Mouse (Mus musculus) embryonic fibroblast, embryonic 13.5 days (primary cell): ENCODE measurements around the gene Gtsf1l. TPM values are rescaled to one million over a fixed set of nuclear protein-coding genes. Genes with fewer than 3 reads are reported as not detected.

Experiments used
- H3K27ac ChIP-seq: 2 replicates; pipeline ENCODE4 v1.5.1; 2012; ENCODE audit warnings: low read length, control low read depth, inconsistent platforms; ENCODE audit not compliant: insufficient read depth
- H3K4me1 ChIP-seq: 2 replicates; pipeline ENCODE4 v1.6.1; 2011; ENCODE audit warnings: low read length; ENCODE audit not compliant: control insufficient read depth, insufficient read depth
- H3K4me3 ChIP-seq: 2 replicates; pipeline ENCODE4 v1.5.1; 2011; ENCODE audit warnings: mild to moderate bottlenecking, control low read depth, low read length; ENCODE audit not compliant: insufficient read depth
- CTCF ChIP-seq: IDR thresholded peaks from 2 replicates; pipeline ENCODE4 v1.5.1; 2011; ENCODE audit warnings: mild to moderate bottlenecking, control low read depth, low read length, moderate library complexity, borderline replicate concordance; ENCODE audit not compliant: insufficient read depth
- POLR2A ChIP-seq: IDR thresholded peaks from 2 replicates; pipeline ENCODE4 v1.6.1; 2011; ENCODE audit warnings: low read depth, mild to moderate bottlenecking, control low read depth, low read length, moderate library complexity
- polyA plus RNA-seq: library from polyadenylated mRNA; stranded (reverse); fragments of >200 nt; gene quantifications from 2 replicates; pipeline ENCODE4 v1.2.4, GENCODE M21; 2011; ENCODE audit warnings: low read depth; ENCODE audit not compliant: missing spikeins, insufficient read length

Gtsf1l gene
- polyA plus RNA-seq, 1 experiment, result not detected

DNA sequence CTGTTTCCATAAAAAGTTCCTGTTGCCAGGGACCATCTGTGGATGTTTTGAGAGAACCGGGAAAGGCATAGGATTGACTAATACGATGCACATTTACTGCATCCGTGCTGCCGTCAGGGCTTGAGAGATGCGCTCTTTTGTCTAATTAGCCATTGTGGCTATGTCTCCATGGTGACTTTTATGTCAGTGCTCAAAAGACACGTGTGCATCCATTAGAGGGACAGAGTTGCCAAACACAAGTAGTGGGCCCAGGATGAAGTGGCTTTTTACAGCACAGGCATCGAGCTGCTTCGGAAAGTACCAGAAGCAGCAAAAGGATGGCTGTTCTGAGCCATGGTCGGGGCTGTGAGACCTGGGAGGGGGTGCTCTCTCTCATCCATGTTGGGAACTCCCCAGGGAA, 20.7 kb upstream of the Gtsf1l start:
- no peak overlapping the region for H3K27ac ChIP-seq
- H3K4me3 ChIP-seq, result no peak overlapping the region
- TF ChIP-seq POLR2A (no peak), CTCF (no peak)
- no peaks in the 10 kb centered on the region for H3K4me1 ChIP-seq

DNA sequence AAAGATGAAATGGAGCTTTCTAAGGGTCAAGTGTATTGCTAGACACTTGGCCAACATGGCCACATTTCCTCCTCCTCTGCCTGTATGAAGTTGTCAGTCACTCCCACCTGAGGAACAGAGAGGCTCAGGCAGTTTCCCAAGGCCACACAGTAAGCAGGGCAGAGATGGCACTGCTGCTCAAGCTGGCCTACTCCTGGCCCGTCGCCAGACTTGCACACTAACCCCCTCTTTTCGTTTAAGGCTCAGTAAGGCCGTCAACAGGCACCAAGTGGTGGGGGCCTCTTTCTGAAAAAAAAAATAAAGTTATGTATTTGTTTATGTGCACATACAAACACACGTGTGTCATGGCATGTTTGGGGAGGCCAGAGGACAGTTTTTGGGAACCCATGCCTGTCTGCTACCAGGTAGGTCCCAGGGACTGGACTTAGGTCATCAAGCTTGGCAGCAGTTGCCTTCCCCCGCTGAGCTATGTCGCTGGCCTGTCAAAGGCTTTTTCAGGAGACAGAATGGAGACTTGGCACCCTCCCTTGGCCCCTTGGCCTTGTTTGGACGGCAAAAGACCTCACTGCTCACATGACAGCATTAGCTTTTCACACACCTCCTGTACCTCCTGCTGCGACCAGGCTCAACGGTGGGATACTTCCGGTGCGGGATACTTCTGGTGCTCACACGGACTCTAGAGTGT, 16.6 kb upstream of the Gtsf1l start:
- Histone ChIP-seq H3K27ac (no peak overlapping the region), H3K4me3 (no peak overlapping the region), H3K4me1 (no peaks in the 10 kb centered on the region)
- TF ChIP-seq POLR2A (no peak), CTCF (no peak)

DNA sequence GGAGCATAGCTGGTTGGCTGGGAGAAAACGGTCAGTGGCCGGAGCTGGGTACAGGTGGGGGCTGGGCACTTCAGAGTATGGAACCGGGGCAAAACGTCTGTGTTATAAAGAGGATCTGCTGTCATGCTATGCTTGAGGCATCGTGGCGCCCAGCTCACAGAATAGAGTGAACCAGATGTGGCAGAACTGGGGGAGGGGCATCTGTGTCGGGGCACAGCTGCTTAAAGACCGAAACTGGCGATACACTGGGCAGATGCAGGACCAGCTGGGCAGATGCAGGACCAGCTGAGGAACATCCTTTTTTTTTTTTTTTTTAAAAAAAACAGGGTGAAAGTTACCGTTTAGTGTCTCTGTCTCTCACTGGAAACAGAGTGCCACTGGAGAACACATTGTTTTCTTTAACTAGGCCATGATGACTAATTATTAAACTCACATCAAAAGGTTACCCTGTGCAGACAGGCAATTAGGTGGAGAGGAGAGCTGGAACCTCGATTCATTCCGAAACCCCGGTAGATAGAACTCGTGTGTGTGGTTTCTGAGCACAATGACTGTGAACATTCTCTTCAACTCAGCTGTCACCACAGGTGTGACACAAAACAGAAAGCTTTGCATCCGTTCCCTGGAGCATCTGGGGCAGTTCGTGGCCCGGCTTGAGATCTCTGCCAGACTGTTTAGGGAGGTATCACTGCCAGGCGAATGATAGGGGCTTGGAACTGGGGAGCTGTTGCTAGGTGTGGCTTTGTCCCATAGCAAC, 15.4 kb upstream of the Gtsf1l start:
- H3K4me3 ChIP-seq, result no peak overlapping the region
- H3K4me1 ChIP-seq, result no peaks in the 10 kb centered on the region
- TF ChIP-seq POLR2A (no peak), CTCF (no peak)
- no peak overlapping the region for H3K27ac ChIP-seq

DNA sequence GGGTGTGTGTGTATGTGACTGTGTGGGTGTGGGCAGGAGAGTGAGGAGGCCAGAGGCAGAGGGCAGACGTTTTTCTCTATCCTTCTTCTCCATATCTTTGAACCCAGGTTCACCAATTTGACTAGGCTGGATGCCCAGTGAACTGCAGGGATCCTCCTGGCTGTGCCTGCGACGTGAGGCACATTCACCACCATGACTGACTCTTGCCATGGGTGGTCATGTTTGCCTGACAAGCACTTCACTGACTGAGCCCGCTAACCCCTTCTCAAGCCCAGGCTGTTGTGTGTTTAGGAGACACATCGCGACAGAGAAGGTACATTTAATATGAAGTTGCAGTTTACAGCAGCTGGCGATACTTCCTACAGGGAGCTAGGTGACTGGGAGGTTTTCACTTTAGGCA, 14.6 kb upstream of the Gtsf1l start:
- TF ChIP-seq POLR2A (no peak), CTCF (no peak)
- Histone ChIP-seq H3K27ac (no peak overlapping the region), H3K4me1 (no peaks in the 10 kb centered on the region), H3K4me3 (no peak overlapping the region)

DNA sequence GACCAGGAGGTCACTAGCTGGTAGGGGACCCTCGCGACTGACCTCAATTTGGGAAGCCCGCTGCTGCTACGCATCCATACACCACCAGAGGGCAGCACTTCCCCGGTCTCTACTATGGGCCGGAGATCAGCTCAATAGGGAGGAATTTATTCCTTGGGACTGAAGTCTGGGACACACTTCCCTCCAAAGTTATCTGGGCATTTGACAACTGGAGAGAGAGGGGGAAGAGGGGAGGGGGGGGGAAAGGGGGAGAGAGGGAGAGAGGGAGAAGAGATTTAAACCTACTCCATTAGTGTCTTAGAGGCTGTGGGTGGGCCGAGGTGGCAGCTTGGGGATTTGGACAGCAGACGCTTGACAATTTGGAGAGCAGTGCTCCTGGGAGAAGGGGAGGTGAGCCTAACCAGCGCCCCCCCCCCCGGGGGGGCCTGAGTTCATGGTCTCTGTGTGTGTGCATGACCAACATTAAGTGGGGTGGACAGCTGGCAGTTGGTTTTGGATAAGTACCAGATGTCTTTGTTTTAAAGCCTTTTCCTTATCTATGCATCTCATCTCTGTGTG, 14.1 kb upstream of the Gtsf1l start:
- TF ChIP-seq POLR2A (no peak), CTCF (peak; percentile 71)
- no peak overlapping the region for H3K27ac ChIP-seq
- no peaks in the 10 kb centered on the region for H3K4me1 ChIP-seq
- no peak overlapping the region for H3K4me3 ChIP-seq

DNA sequence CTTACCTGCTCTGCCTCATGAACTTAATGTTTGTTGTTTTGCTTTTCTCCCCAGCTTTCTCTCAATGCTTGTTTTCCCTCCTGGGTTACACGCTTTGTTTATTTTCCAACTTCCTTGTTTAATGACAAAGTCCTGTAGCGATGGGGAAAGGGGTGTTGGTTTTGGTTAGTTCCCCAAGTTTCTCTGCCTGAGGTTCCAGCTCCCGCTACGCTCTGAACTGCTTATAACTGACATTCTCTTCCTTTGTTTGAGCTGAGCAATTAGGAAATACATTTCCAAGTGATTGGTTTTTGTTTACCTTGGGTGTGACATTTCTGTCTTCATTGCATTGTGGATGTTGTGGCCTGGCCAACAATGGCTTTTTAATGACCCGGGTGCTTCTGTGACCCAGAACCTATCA, 12.9 kb upstream of the Gtsf1l start:
- H3K4me1 ChIP-seq, result no peaks in the 10 kb centered on the region
- TF ChIP-seq CTCF, result no peak
- TF ChIP-seq POLR2A, result no peak
- H3K4me3 ChIP-seq, result no peak overlapping the region
- H3K27ac ChIP-seq, result no peak overlapping the region

DNA sequence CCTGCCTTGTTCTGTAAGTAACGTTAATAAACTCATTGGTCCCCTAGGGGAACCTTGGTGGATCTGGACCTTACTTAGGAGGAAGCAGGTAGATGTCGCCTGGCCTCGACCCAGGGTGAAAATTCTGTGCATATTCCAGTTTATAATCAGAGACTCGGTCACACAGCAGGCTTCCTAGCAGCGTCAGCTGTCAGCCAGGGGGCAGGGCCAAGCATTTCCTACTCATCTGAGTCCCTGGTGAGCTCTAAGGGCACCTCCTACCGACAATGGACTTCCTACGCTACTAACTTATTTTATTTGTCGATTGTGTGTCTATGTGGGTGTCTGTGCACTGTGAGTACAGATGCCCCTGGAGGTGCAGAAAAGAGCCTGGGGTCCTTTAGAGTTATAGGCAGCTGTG, 12.3 kb upstream of the Gtsf1l start:
- Histone ChIP-seq H3K27ac (no peak overlapping the region), H3K4me1 (no peaks in the 10 kb centered on the region), H3K4me3 (no peak overlapping the region)
- TF ChIP-seq POLR2A (no peak), CTCF (no peak)

DNA sequence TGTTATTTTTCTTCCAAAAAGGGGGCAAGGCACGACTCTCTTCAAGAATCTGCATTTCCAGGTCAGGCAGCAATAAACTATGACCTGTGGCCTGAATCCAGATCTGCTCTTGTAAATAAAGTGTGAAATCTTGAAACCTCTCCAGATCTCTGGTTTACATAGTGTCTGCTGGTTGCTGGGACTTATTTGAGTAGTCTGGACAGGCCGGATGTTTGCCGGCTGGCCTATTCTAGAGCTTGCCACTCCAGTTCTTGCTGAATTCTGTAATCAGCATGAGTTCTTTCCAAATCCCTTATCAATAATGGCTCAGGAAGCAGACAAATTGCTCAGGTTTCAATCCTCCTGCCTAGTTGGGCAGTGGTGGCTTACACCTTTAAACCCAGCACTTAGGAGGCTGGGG, 8.1 kb upstream of the Gtsf1l start:
- no peak for TF ChIP-seq CTCF
- TF ChIP-seq POLR2A, result no peak
- no peaks in the 10 kb centered on the region for H3K4me1 ChIP-seq
- no peak overlapping the region for H3K4me3 ChIP-seq
- no peak overlapping the region for H3K27ac ChIP-seq

DNA sequence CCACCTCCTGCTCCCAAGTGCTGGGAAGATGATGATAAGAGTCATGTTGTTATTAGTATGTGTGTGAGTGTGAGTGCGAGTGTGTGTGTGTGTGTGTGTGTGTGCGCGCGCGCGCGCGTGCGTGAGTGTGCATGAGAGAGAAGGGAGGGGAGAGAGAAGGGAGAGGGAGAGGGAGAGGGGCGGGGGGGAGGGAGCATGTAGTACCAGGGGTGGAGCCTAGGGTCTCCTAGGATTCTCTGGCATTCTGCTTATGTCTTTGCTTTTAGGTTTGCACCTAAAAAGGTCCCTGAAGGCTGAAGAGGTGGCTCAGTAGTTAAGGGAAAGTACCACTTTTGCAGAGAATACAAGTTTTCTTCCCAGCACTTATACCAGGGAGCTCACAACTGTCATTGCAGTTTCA, 7.3 kb upstream of the Gtsf1l start:
- H3K4me3 ChIP-seq, result no peak overlapping the region
- no peak for TF ChIP-seq POLR2A
- TF ChIP-seq CTCF, result no peak
- no peaks in the 10 kb centered on the region for H3K4me1 ChIP-seq
- H3K27ac ChIP-seq, result no peak overlapping the region

DNA sequence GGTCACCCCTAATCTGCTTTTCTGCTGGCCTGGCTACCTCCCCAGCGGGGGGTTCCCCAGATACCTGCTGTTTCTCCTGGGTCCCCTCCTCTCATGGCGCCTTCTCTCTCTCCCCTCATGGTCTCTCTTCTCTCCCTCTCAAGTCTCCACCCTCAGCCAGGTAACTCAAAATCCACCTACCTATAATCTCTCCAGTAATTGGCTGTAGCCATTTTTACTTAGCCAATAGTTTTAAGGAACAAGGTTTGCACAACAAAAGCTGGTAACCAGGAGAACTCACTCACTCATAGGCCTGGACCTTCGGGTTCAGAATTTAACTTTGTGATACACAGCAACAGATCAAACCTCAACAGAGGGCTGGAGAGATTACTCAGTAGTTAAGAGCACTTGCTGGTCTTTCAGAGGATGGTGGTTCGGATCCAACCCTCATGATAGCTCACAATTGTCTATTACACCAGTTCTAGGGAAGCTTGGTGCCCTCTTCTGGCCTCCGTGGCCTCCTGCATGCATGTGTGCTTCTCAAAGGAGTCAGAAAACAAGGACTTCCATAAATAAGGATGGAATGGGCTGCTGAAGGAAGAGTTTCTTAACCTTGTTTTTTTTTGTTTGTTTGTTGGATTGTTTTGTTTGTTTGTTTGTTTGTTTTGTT, 1.9 kb upstream of the Gtsf1l start:
- Histone ChIP-seq H3K4me1 (no peaks in the 10 kb centered on the region), H3K27ac (no peak overlapping the region), H3K4me3 (no peak overlapping the region)
- TF ChIP-seq POLR2A (no peak), CTCF (peak; percentile 42; the same call in 1 of the 2 replicates)
